Mouse (Mus musculus) cerebellum, postnatal 10 days (tissue): ENCODE results near the gene Lrrc20.
"Not testable (repeated sequence)": the region's sequence is repeated elsewhere in the genome, so short reads cannot be mapped to it uniquely, and the experiment has no call there.

Experiments
- DNase-seq, 2 experiments: peaks; one replicate each; pipeline ENCODE4 v3.0.0; 2021; ENCODE audit warnings: mixed read lengths in 2 of 2

Gene Lrrc20

DNA sequence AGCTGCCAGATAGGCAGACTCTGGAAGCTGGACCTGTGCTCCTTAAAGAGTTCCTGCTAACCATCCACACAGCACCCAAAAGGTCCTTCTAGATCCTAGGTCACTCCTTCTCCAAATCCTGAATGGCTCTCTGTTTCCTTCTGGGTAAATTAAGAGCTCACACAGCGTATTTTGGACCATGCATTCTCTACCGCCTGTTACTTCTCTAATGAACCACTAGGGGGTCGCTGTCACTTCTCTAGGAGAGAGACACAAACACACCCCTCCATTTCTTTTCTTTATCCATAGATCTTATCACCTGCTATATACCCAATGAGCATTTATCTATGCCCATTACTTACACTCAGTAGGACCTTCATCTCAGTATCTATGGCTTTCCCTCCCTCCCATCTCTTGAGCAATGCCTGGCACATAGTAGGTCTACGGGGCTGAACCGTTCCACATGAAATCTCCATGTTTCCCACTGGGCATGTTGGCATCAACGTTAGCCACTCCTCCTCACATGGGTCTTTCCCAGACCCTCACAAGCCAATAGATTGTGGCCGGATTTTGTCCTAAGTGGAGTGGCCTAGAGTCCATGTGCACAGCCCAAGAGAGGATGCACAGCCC lies 111.7 kb downstream of the Lrrc20 start:
- DNase-seq = no peak

DNA sequence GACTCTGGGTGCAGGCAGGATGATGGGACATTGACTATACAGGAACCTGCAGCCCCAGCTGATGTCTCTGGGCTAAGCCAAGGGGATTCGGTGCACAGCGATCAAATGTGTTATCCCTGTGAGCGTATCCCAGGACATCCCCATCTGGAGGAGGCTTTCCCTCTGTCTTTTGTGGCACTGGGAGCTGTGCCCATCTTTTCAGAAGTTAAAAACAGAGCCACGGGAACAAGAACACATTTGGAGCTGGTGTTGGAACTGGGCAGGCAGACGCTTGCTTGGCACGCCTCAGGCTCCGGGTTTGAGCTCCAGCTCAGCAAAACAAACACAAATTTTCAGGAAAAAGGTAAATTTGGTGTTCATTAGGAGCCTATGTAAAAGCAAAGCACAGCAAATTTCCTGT lies 122.4 kb downstream of the Lrrc20 start:
- no peak for DNase-seq

DNA sequence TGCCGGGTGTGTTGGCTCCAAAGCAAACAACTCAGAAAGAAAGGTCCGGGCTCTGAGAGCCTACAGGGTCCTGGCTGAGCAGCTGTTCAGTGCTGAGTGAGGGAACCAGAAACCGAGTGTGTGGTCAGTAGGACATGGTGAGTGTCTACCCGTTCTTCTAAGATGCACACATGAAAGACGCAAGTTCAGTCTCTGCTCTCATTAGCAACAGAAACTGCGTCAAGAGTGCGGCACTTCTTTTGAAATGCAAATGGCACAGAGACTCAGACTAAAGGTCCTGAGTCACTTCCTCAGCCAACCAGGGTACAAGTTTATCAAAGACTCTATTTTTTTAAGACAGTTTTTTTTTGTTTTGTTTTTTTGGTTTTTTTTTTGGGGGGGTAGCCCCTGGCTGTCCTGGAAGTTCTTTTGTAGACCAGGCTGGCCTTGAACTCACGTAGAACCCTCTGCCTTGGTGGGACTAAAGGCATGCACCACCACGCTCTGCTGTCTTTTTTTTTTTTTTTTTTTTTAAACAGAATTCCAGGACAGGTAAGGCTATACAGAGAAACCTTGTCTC lies 124.0 kb downstream of the Lrrc20 start:
- DNase-seq = no peak

DNA sequence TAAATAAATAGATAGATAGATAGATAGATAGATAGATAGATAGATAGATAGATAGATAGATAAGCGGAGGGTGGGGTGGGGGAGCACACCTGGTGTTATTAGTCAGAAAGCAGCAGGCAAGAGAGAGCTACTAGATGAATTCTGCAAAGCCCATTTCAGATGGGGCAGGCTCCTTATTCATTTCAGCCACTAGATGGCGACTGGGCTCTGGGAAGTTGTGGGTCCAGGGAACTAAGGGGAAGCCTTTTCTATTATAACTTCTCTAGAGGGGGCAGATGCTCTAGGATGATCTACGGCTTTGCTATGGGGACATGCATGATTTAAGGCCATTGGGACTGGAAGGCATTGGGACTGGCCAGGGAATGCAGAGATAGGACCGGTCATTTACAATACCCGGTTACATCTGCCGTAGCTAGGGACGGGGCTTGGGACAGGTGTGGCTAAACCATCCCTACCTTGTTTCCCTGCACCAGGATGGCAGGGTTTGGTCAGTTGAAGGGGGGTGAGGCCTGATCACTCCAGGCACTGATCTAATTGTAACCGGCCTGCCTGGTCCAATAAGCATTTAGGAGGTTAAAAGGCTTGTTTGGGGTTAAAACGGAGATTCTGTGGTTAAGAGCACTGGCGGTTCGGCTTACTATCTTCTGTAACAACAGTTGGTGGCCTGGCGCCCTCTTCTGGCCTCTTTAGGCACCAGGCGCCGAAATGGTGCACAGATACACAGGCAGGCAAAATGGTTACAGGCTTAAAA lies 126.9 kb downstream of the Lrrc20 start:
- peak; percentile 87 to 90 for DNase-seq

DNA sequence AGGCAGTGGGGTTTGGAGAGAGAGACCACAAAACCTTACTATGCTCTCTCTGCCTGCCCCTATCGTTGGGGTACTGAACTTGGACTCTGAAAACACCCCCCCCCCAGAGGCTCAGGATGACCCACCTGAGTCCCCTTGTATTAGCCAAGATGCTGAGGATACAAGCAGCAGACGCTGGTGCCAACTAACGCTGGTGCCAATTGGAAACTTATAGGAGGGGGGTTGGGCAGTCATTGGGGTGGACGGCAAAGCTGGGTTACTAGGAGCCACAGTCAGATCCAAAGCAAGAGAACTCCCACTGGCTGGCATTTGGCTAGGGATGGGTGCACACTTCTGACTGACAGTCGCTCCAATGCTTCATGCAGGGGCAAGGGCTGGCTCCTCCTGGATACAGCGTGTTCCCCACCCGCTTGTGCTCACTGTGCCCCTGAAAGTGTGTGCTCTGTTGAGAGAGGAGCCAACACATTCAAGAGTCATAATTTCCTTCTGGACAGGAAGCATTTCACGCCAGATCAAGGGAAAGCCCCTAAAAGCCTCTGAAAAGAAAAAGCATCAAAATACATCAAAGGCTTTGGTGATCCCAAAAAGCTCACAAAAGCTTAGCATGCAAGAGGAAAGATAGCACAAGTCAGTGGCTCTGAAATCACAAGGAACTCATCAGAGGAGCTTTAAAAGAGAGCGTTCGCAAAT lies 128.9 kb downstream of the Lrrc20 start:
- peak; percentile 68 to 71 for DNase-seq

DNA sequence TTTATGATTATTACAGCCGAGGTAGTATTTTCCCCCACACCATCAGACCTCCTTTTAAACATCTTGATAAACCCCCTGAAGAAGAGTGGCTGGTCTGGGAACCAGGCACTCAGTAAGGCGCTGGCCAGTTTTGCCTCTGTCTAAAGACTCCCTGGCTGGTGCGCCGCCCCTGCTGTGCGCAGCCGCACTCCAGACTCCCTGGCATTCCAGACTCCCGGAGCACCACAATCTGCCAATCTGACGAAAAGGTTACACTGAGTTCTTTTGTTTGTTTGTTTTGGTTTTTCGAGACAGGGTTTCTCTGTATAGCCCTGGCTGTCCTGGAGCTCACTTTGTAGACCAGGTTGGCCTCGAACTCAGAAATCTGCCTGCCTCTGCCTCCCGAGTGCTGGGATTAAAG lies 129.8 kb downstream of the Lrrc20 start:
- not testable (repeated sequence) for DNase-seq

DNA sequence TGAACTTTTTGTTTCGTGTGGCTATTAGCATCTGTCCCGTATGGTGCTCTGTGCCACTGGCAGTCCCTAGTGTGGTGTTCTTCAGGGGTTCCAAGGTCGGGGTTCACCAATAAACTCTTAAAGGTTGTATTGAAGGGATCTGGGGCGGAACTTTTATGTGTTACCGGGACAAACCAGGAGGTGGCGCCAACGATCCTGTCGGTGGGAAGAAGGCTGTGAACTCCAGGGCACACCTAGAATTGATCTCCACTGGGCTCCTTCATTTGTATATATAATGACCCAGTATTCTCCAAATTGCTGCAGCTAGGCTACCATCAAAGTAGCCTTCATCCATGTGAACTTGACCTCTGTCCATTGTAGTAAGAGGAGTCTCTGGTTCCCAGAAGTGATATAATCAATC lies 130.2 kb downstream of the Lrrc20 start:
- peak; percentile 78 to 84 for DNase-seq

DNA sequence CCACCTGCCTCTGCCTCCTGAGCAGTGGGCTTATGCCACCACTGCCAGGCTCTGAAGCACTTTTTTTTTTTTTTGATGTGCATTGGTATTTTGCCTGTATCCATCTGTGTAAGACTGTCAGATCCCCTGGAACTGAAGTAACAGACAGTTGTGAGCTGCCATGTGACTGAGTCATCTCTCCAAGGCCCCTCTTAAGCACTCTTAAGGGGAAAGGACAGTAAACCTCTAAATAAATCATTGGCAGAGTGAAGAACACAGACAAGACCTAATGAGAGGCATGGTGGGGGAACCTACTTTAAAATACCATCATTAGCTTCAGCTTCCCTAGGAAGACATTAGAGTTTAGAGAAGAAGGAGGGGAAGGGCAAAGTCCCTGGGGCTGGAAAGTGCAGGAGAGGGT lies 132.6 kb downstream of the Lrrc20 start:
- DNase-seq = no peak

DNA sequence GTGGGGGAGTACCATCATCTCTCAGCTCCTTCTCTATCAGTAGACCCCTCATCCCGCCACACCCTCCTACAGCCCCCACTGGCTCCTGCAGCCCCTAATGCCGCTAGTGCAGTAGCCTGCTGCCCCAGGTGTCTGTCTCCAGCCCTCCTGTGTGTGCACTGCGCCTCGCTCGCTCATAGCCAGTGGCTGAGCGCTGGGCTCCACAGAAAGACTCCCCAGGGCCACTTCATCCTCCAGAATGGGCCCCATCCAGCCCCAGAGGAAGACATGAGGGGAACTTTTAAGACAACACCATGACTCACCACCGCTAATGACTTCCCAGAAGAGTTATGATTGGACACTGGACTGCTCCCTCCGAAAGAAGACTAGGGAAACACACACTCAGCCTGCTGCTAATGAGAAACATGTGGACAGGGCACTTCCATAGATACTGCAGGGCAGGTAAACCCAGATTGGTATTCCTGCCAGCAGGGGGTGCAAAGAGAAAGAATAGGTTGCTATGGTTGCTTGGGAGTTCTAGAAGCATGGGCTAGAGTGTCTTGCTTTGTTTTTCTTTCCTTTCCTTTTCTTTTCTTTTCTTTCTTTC lies 135.1 kb downstream of the Lrrc20 start:
- DNase-seq = no peak

DNA sequence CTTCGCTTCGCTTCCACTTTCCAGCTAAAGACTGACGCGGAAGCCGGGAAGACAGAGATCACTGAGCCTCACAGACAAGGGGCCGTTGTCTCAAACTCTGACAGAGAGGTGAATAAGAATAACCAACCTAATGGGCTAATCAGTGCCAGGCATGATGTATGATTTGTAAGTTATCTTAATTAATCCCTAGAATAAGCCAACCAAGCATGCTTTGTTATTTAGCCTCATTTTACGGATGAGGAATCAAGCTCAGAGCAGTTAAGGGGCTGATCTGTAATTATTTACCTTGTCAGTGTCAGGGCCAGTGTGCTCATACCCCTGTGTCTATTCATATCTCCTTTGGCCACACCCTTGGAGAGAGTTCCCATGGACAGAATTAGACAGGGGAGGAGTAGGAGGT lies 138.7 kb downstream of the Lrrc20 start:
- DNase-seq = no peak

DNA sequence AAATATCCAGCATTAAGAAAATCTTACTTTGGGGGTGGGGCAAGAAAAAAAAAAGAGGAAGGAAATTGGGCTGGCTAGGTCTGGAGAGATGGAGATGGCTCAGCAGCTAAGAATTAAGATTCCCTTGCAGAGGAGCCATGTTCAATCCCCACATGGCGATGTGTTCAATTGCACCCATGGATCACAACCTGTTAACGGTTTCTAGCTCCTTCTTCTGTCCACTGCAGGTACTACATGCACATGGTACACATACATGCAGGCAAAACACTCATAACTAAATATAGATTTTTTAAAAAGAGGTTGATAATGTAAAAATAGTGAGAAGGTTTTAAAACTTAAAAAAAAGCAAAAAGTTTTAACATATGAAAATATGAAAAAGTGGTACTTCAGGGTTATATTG lies 142.9 kb downstream of the Lrrc20 start:
- DNase-seq = no peak

DNA sequence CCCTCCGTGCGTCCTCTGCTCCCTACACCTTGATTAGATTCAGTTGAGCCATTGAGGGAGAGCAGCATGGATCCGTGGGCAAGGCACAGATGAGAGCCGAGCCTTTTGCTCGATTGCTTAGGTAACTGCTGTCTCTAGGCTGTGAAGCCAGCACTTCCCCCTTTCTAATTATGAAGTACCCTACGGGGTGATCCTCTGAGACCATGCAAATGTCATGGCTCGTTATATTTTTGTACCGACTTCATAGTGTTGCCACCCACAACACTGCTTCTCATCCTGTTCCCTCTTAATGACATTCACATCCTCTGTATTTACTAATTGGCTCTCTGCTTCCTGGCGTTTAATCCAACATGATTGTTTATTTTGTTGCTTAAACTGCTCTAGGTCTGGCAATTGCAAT lies 146.1 kb downstream of the Lrrc20 start:
- DNase-seq = no peak

DNA sequence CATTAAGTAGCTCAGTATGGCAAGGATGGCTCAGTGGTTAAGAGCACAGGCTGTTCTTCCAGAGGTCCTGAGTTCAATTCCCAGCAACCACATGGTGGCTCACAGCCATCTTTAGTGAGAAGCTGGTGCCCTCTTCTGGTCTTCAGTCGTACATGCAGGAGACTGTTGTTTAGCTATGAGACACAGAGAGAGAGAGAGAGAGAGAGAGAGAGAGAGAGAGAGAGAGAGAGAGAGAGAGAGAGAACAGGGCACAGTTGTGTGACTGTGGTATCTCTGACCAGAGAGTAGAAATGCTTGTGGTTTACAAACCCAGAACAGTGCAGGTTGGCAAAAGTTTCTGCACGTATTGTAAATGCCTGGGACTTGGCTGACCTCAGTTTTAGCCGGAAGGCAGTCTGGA lies 148.3 kb downstream of the Lrrc20 start:
- not testable (repeated sequence) for DNase-seq

DNA sequence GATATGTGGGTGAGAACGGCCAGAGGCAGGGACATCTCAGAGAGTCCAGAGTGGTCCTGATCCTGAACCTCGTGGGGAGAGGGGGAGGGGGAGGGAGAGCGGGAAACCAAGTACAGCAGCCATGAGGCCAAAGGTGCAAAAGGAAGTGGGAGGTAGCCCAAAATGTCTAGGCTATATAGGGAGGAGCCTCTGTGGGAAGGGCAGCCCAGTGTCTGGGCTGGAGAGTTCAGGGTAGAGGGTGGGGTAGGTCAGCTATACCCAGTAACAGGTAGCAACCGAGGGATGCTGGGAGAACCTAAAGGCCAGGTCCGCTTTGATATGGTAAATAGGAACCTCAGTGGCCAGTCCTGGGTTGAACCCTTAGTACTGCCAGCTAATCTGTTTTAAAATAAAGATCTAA lies 149.2 kb downstream of the Lrrc20 start:
- no peak for DNase-seq

DNA sequence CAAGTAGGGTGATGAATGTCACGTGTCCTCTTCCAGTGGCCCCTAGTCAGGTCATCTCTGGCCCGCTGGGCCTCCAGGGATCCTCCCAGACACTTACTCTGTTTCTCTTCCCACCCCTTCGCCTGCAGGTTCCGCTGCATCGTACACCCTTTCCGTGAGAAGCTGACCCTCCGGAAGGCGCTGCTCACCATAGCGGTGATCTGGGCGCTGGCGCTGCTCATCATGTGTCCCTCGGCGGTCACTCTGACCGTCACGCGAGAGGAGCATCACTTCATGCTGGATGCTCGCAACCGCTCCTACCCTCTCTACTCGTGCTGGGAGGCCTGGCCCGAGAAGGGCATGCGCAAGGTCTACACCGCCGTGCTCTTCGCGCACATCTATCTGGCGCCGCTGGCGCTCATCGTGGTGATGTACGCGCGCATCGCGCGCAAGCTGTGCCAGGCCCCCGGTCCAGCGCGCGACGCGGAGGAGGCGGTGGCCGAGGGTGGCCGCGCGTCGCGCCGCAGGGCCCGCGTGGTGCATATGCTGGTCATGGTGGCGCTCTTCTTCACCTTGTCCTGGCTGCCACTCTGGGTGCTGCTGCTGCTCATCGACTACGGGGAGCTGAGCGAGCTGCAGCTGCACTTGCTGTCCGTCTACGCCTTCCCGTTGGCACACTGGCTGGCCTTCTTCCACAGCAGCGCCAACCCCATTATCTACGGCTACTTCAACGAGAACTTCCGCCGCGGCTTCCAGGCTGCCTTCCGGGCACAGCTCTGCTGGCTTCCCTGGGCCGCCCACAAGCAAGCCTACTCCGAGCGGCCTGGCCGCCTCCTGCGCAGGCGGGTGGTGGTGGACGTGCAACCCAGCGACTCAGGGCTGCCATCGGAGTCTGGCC lies 150.0 kb downstream of the Lrrc20 start:
- peak; percentile 46 to 65 for DNase-seq

DNA sequence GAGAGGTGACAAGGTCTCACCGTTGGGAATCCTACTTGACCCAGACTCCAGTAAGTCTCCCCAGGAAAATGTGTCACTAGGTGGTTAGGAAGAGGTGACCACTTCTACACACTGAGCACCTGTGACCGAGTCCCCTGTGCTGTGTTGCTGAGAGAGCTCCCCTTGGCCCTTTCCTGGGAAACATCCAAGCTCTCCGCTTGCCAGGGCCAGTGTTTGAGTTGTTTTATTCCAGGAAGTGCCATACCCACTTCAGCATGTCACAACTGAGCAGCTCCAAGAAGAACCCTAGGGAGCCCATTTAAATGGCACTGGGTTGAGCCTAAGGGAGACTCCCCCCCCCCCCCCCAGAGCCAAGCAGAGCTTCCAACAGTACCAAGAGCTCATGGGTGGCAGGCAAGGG lies 150.9 kb downstream of the Lrrc20 start:
- DNase-seq = peak in 1 of 2 experiments; percentile 38

DNA sequence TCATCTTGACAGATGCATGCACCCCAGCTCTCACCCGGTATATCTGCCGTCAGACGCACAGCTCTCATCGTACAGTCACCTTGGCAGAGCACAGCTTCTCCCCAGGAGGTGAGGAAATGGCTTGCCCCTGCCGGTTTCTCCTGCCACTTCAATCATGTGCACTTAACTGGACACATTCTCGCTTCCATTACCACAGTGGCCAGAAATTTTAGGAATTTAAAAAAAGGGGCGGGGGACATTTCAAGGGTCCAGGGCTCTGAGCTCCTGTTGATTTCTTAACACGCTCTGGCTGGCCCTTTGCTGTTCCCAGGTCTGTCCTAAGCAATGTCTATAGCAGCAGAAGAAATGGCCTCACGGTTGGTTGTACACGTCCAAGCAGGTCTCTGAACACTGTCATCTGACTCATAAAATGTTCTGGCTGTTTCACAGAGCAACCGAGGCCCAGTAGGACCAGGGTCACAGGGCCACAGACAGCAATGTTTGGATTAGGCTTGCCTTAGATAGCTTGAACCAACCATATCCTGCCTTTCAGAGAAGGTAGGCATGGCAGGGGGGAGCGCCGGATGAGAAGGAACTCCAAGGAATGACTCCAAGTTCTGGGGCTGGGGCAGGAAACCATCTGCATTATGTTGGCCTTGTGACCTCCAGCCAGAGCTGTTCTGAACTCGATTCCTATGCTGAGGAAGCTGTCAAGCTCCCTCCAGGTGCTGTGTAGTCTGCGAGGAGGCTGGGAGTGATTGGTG lies 151.8 kb downstream of the Lrrc20 start:
- peak; percentile 37 to 52 for DNase-seq

DNA sequence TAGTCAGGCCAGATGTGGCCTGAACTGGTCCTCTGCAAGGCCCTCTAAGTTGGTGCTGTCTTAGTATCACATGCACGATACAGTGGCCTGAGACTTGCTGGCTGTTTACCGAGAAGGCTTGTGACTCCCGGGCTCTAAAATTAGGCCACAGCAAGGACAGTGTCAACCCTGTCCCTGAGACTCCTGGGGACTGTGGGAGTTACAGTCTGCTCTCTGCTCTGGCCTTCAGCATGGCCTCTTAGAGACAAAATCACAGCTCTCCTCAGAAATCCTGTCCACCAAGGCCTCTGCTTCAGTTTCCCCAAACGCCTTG lies 152.3 kb downstream of the Lrrc20 start:
- DNase-seq = no peak
